Mouse (Mus musculus): ENCODE measurements around the gene Celf5.
"Not testable (repeated sequence)": the region's sequence is repeated elsewhere in the genome, so short reads cannot be mapped to it uniquely, and the experiment has no call there.

Celf5 gene

GRCm38 (mm10) chr10:81452237-81452946 is 30.1 kb downstream of the Celf5 start:
- DNase-seq (ENCODE audit: low spot score): no peak

- no peak for DNase-seq (ENCODE audit: low spot score)
Observed at GRCm38 (mm10) chr10:81451365-81451745, 31.2 kb downstream of the Celf5 start.

DNA sequence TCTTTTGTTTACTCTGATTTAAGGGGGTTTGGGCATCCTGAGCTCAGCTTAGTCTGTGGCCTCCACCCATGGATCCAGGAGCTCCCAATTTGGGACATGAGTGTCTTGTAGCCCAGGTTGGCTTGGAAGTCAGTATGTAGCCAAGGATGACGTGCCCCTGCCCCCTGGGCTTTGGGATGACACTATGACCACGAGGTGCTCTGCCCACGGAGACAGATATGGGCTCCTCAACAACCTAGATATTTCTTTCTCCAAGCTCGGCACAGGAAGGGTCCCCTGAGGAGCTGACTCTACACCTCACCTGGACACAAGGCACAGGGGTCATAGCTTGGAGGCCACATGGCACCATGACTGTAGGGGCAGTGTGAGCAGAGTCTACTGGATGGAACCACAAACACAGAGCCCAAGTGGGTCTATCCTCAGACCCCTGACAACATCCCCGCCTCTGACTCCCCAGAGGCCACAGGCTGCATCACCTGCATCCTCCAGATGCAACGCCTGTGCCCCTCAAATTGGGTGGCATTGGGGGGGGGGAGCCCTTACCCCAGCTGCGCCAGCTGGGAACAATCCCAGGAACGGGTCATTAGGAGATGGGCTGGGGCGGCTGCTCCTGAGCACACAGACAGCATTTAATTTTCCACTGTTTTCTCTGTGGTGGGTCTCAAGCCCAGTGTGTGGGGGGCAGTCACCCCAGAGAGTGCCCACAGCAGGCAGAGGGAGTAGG is 31.7 kb downstream of the Celf5 start:
- DNase-seq (ENCODE audit: low spot score): no peak

DNA sequence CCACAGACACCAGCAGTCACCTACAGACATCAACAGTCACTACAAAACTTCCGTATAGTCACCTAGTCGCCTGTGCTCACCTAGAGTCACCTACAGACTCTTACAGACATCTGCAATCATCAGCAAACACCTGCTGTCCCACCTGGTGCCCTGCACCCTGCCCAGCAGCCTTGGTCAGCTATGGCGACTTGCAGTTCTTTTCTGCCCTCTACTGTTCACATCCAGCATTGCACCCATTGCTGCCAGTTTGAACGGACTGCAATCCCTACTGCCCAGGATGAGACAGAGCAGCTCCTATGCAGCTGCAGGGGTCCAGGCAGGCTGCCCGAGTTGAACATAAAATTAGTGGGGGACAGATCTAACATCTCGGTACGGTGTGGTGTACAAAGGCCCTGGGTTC is 32.4 kb downstream of the Celf5 start:
- DNase-seq (ENCODE audit: low spot score): peak; percentile 87

- DNase-seq (ENCODE audit: low spot score): not testable (repeated sequence)
Observed at GRCm38 (mm10) chr10:81445516-81445915, 37.0 kb downstream of the Celf5 start.

DNA sequence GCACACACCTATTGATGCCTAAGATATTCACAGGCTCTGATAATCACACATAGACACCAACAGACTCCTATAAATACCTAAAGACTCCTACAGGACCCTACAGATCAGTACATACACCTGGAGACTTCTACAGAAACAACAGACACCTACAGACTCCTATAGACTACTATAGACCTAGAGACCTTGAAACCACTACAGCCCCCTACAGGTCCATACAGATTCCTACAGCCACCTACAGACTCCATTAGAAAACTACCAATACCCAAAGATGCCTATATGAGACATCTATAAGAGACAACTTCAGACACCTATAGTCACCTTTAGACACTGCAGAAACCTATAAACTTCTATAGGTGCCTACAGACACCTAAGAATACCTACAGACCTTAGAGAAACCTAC is 41.5 kb downstream of the Celf5 start:
- DNase-seq (ENCODE audit: low spot score): no peak

DNA sequence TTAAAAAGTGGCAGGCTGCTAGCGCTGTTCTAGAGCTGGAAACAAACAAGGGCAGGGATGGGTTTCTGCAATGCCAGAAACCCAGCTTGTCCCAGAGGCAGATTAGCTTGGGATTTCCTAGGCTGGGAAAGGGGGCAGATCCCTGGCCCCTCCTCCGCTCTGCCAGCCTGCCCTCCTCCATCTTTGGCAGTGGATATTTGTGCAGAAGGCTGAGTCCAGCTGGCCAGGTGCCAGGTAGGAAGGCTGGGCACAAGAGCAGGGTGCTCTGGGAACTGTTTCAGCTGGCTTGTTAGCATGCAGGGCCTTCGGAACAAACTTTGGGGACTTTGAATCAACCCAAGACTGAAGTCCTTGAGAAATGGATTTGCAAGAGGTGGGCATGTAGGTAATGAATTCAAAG is 47.1 kb downstream of the Celf5 start:
- DNase-seq (ENCODE audit: low spot score): no peak

- DNase-seq (ENCODE audit: low spot score): peak; percentile 7
Observed at GRCm38 (mm10) chr10:81434361-81435263, 47.9 kb downstream of the Celf5 start.

DNA sequence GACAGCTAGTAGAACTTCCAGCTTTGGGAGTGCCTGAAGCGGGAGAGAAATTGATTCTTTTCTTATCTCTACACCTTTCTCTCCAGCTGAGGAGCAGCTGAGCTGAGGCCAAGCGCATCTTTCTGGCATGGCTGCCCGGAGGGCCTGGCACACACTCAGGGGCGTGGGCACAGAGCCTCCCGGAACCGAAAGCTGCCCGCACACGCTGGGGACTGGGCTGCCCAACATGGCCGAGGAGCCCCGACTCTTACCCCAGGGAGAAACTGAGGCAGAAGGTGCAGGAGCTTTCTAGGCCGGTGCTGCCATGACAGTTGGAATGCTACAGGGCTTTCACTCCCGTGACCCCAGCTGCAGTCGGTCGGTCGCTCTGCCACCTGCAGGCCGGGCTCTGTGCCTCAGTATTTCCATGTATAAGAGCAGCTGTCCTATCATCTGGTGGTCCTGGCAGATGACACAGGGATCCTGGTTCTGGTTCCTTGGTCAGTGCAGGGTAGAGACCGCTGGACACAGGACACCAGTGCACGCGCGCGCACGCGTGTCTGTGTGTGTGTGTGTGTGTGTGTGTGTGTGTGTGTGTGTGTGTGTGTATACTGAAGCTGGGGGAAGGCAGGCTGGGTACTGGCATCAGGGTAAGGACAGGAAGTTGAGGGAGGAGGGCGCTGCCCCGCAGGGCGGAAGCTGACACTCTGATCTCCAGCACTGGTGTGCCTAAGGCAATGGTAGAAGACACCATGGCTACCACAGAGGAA is 48.8 kb downstream of the Celf5 start:
- DNase-seq (ENCODE audit: low spot score): peak; percentile 30

GRCm38 (mm10) chr10:81432868-81433262 is 49.6 kb downstream of the Celf5 start:
- peak; percentile 84 for DNase-seq (ENCODE audit: low spot score)

GRCm38 (mm10) chr10:81432169-81432867 is 50.2 kb downstream of the Celf5 start:
- no peak for DNase-seq (ENCODE audit: low spot score)

DNA sequence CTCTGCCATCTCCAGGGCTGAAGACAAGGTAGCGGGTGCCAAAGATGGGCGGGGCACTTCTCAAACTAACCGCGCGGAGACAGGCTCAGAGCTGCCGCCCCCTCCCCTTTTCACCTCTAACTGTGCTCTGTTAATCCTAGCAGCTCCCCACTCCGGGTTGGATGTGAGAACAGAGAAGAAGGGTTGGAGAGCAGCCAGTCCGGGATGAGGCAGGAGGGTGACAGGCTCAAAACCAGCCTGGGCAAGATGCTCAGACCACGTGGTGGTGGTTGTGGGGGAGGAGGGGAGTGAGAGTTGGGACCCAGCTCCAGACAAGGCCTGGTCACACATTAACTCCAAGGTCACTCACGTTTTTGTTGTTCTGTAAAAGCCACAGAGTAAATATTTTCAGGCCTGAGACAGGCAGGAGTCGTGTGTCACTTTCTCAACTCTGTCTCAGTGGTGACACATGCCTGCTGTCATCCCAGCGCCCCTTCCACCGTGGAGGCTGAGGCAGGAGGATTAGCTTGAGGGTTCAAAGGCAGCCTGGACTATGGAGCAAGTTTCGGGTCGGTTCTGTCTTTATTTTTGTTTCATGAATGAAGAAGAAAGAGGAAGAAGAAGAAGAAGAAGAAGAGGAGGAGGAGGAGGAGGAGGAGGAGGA is 50.9 kb downstream of the Celf5 start:
- peak; percentile 22 for DNase-seq (ENCODE audit: low spot score)

DNA sequence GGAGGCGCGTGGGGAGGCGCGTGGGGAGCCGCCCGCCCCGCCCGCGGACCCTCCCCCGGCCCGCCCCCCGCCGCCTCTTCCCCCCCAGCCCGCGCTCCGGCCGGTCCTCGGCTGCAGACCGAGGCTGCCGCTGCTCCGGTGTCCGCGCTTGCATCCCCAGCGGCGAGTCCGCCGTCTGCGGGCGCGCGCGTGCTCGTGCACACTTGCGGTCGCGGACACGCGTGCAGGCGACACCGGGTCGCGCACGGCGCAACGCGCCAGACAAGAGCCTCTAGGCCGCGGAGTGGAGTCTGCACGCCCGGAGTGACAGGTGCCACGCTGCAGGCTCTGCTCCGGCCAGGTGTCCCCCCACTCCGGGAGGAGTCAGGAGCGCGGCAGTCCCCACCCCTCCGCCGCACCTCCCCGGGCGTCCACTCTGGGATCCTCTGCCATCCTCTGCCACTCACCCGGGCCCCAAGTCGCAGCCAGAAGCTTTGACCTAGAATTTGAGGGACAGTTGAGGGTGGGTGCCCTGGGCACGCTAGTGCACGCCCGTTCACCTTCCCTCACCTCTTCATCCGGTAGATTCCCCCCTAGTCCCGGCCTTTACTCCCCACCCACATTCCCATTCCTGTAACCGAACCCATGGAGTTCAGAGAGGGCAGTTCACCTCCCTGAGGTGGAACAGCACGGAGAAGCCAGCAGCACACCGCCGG is 51.5 kb downstream of the Celf5 start:
- DNase-seq (ENCODE audit: low spot score): peak; percentile 34

DNA sequence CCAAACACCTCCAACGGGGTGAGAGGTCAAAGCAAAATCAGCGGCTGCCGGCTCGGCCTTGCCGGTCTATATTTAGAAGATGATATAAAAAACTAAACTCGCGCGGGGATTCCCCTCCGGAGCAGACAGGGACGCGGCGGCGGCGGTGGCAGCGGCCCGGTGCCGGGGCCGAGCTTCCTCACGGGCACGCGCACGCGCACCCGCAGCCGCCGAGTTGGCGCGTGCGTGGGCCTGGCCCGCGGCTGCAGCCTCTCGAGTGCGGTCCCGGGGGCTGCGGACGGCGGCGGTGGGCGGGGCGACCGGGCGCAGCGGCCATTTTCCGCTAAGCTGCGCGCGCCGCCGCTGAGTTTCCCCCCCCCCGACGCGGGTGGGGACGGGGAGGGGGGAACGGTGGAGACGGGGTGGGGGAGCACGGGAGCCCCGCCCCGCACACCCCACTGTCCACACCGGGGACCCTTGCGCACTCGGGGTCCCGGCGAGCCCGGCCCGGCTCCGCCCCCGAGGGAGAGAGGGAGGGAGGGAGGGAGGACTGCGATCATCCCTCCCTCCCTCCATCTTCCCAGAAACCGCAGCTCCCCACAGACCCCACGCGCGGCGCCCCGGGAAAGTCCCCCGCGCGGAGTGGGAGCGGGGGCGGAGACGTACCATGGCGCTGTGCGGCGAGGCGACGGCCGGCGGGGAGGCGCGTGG is 52.2 kb downstream of the Celf5 start:
- peak; percentile 75 for DNase-seq (ENCODE audit: low spot score)

DNA sequence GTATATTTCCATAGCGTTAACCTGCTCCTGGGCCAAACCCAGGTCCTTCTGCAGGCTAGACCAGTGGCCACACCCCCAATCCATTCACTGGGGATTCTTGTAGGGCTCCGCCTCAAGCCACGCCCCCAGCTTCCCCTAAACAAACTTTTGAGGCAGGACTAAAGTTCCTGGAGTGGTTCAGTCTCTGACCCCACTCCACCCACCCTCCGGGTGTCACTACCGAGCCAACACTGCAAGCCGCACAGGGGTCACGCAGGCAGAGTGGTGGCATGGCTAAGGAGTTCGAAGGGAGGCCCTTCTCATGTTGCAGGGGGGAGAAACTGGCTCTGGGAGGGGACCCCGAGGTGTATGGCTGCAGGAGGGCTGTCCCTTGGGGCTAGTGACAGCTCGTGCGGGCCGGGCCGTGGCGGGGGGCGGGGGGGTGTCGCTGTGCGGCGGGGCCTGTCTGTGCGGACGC is 52.9 kb downstream of the Celf5 start:
- DNase-seq (ENCODE audit: low spot score): peak; percentile 73

DNA sequence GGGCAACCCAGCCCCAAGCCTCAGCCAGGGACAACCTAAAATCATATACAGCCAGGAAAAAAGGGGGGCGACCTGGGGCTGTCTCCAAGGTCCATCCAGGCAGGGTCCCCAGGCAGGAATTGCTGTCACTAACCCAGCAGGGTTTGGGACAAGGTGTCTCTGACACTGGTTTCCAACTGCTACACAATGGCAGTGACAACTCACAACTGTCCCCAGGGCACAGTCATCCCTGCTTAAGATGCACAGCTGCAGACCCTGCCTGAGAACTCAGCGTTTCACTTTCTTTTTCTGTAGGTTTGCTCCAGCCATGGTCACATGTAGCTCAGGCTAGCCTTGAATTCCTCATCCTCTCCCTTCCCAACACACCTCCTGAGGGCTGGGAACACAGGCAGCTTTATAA is 53.4 kb downstream of the Celf5 start:
- no peak for DNase-seq (ENCODE audit: low spot score)

DNA sequence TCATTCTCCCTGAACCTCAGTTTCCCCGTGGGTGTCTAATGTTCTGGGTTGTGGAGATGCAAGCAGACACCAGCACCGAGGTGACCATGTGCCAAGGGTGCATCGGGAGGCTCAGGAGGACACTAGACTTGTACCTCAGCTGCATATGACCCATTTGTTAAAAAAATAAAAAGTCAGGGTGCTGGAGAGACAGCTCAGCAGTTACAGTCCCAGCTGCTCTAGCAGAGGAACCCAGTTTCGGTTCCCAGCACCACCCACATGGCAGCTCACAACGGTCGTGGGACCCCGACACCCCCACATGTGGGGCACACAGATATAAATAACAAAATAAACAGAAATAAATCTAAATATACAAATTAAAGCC is 54.0 kb downstream of the Celf5 start:
- no peak for DNase-seq (ENCODE audit: low spot score)

GRCm38 (mm10) chr10:81427804-81428506 is 54.6 kb downstream of the Celf5 start:
- no peak for DNase-seq (ENCODE audit: low spot score)

DNA sequence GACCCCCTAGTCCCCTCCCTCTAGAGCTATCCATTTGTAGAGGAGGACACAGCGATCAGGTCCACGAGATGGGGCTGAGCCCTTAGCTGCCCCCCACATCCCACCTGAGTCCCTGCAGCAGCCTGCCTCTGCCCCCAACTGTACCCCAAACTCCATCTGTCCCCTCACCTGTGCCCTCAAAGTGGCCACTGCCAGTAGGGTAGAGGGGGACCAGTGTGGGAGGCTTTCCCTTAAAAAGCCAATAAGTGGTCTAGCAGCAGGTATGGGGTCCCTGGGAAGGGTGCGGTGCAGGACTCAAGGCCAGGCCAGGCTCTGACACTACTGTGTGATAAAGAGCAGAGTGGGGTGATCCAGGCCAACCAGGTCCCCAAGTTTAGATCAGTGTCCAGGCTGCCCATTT is 55.2 kb downstream of the Celf5 start:
- DNase-seq (ENCODE audit: low spot score): no peak
